Mouse (Mus musculus): ENCODE results near the gene Socs1. TPM values are rescaled to one million over a fixed set of nuclear protein-coding genes. Genes with fewer than 3 reads are reported as not detected.
"Not testable (repeated sequence)": the region's sequence is repeated elsewhere in the genome, so short reads cannot be mapped to it uniquely, and the experiment has no call there.

The Socs1 gene
- 1 to 10 TPM; 2.1 to 2.6 TPM for total RNA-seq (2021)
- long read RNA-seq, experiment 1, partial matches to known transcripts, result 0 of 7 reads
- long read RNA-seq, experiment 1, other reads (novel, unspliced or antisense), result 4 of 7 reads
- long read RNA-seq, experiment 2, partial matches to known transcripts, result 0 of 4 reads
- long read RNA-seq, experiment 2, other reads (novel, unspliced or antisense), result 0 of 4 reads

- DNase-seq, result peak; percentile 95
These were observed at the start of gene Socs1 for GRCm38 (mm10) chr16:10785371-10786231. Gene Socs1 (minus strand): TSS chr16:10785536.

GRCm38 (mm10) chr16:10834542-10834910 lies 49.2 kb upstream of the Socs1 start:
- DNase-seq, result no peak

GRCm38 (mm10) chr16:10828461-10828805 lies 43.1 kb upstream of the Socs1 start:
- no peak for DNase-seq

GRCm38 (mm10) chr16:10827766-10828460 lies 42.6 kb upstream of the Socs1 start:
- DNase-seq, result no peak

- no peak for DNase-seq
These were observed 41.9 kb upstream of the Socs1 start for GRCm38 (mm10) chr16:10827269-10827668.

- DNase-seq, result no peak
These were observed 40.5 kb upstream of the Socs1 start for GRCm38 (mm10) chr16:10825840-10826239.

- DNase-seq, result no peak
These were observed 39.2 kb upstream of the Socs1 start for GRCm38 (mm10) chr16:10824536-10824935.

GRCm38 (mm10) chr16:10821387-10821786 lies 36.1 kb upstream of the Socs1 start:
- no peak for DNase-seq

- no peak for DNase-seq
These were observed 34.6 kb upstream of the Socs1 start for GRCm38 (mm10) chr16:10819966-10820365.

GRCm38 (mm10) chr16:10818579-10819135 lies 33.3 kb upstream of the Socs1 start:
- DNase-seq, result no peak

GRCm38 (mm10) chr16:10814864-10815263 lies 29.5 kb upstream of the Socs1 start:
- peak; percentile 56 for DNase-seq

GRCm38 (mm10) chr16:10813726-10814125 lies 28.4 kb upstream of the Socs1 start:
- DNase-seq, result no peak

GRCm38 (mm10) chr16:10812865-10813371 lies 27.6 kb upstream of the Socs1 start, which contains the start of gene Gm11172:
Gene Gm11172 (plus strand): TSS chr16:10812915.
- no peak for DNase-seq

GRCm38 (mm10) chr16:10810376-10810775 lies 25.0 kb upstream of the Socs1 start:
- DNase-seq, result no peak

- DNase-seq, result no peak
These were observed 20.6 kb upstream of the Socs1 start, which contains the start of gene Prm1 for GRCm38 (mm10) chr16:10805789-10806527. Gene Prm1 (minus strand): TSS chr16:10805839.

- DNase-seq, result not testable (repeated sequence)
These were observed 17.1 kb upstream of the Socs1 start for GRCm38 (mm10) chr16:10802420-10802819.

- DNase-seq, result no peak
These were observed 10.7 kb upstream of the Socs1 start, which contains the start of gene Prm2 for GRCm38 (mm10) chr16:10796034-10796433. Gene Prm2 (minus strand): TSS chr16:10796134.

GRCm38 (mm10) chr16:10790702-10791101 lies 5.4 kb upstream of the Socs1 start, which contains the start of gene Prm3:
Gene Prm3 (minus strand): TSS chr16:10790914.
- DNase-seq, result no peak

GRCm38 (mm10) chr16:10788866-10789265 lies 3.5 kb upstream of the Socs1 start:
- DNase-seq, result no peak

- no peak for DNase-seq
These were observed 2.9 kb upstream of the Socs1 start, which contains the start of gene Tnp2 for GRCm38 (mm10) chr16:10788271-10788670. Gene Tnp2 (minus strand): TSS chr16:10788660.

- no peak for DNase-seq
These were observed 2.3 kb upstream of the Socs1 start for GRCm38 (mm10) chr16:10787548-10788058.
